Mouse (Mus musculus): ENCODE data around the gene Ano6. TPM values are rescaled to one million over a fixed set of nuclear protein-coding genes. Genes with fewer than 3 reads are reported as not detected.

Ano6 gene
- polyA plus RNA-seq, 1 experiment from 2014 or later = 52.3 TPM

DNA sequence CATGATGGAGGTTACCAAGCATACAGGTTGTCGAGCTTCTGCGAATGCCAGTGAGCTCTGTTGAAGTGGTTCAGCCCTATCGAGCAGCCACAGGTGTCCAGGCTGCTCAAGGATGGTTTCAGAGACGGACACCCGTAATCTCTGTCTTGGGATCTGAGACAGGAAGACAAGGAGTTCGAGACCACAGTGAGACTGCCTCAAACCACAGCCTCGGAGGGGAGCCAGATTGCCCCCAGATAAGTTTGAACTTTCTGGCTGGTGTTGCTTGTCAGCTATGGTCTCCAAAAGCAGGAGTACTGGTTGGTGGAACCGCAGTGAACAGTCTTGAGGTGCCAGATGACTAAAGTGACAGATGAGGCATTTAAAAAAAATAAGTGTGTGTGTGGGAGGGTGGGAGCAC, 81.8 kb downstream of the Ano6 start:
- ATAC-seq (ENCODE audit: insufficient number of reproducible peaks, insufficient read depth, low FRiP score, low TSS enrichment, low read depth) = no peak
- H3K9me3 ChIP-seq = no peaks in the 10 kb centered on the region
- no peaks in the 10 kb centered on the region for H3K36me3 ChIP-seq
- peaks cover 8% of the 10 kb centered on the region; the same call in 1 of the 2 replicates for H3K4me1 ChIP-seq
- WGBS = 88% methylated on average over 8 of the region's 8 CpGs
- H3K27ac ChIP-seq = no peak overlapping the region
- no peaks in the 10 kb centered on the region for H3K27me3 ChIP-seq
- H3K4me3 ChIP-seq = no peak overlapping the region
- H3K4me2 ChIP-seq = no peak overlapping the region
- H3K9ac ChIP-seq = no peak overlapping the region

DNA sequence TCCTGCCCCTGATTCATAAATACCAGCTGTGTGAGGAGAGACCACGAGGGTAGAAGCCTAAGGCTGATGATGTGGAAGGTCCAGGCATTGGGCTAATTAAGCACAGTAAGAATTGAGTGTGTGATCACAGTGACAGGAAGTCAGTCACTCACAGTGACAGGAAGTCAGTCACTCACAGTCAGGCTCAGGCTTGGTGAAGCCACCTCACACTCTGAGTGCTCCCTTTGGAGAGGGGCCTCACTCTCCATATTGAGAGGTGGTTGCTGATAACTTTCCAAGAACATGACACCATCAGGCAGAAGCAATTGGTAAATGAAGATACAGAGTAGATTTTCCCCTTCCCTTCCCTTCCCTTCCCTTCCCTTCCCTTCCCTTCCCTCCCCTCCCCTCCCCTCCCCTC, 82.6 kb downstream of the Ano6 start:
- WGBS = 46% methylated on average over 1 of the region's 1 CpGs

DNA sequence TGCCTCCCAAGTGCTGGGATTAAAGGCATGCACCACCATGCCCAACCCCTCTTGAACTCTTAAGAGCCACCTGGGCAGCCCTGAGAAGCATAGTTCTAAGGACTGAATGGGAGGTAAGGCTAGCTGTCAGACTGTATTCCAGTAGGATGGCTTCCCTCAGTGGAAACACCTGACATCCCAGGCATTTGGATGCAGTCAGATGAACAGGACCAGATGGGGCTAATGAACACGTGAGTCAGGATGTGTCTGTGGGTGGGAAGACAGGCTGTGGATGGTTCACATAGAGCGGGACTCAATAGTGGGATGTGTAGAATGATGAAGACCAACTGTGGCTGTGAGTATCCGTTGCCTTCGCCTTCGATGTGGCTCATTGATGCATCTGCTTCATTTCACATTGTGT, 83.6 kb downstream of the Ano6 start:
- Histone ChIP-seq H3K9ac (no peak overlapping the region), H3K27ac (0 out of 2 replicates have a peak overlapping the region, but pooled peaks have one; percentile 3), H3K27me3 (no peaks in the 10 kb centered on the region), H3K9me3 (no peaks in the 10 kb centered on the region), H3K36me3 (no peaks in the 10 kb centered on the region), H3K4me3 (no peak overlapping the region), H3K4me1 (peaks cover 8% of the 10 kb centered on the region; the same call in 1 of the 2 replicates), H3K4me2 (no peak overlapping the region)
- 79% methylated on average over 5 of the region's 5 CpGs for WGBS
- no peak for ATAC-seq (ENCODE audit: insufficient number of reproducible peaks, insufficient read depth, low FRiP score, low TSS enrichment, low read depth)

More for the DNA sequence above, 82.6 kb downstream of the Ano6 start:
- Histone ChIP-seq H3K9me3 (no peaks in the 10 kb centered on the region), H3K27me3 (no peaks in the 10 kb centered on the region), H3K36me3 (no peaks in the 10 kb centered on the region), H3K27ac (no peak overlapping the region), H3K4me3 (no peak overlapping the region), H3K4me1 (peaks cover 8% of the 10 kb centered on the region; the same call in 1 of the 2 replicates), H3K9ac (no peak overlapping the region), H3K4me2 (no peak overlapping the region)
- ATAC-seq (ENCODE audit: insufficient number of reproducible peaks, insufficient read depth, low FRiP score, low TSS enrichment, low read depth) = no peak

DNA sequence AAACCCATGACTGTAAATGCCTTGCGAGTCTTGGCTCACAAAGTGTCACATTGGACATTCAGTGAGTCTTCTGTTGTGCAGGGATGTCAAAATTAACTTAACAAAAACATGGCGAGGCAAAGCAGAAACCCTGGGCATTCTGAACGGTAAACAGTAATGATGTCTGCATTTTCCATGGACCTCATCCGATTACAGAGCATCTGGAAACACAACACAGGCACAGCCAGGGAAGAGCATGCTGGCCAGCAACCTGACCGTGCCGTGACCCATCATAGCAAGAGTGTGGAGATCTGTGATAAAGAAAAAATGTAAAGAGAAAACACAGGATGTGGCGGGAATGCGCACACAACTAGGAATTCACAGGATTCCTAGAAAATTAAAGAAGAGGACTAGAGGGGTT, 84.1 kb downstream of the Ano6 start:
- Histone ChIP-seq H3K27me3 (no peaks in the 10 kb centered on the region), H3K4me3 (no peak overlapping the region), H3K9me3 (no peaks in the 10 kb centered on the region), H3K4me1 (peaks cover 8% of the 10 kb centered on the region; the same call in 1 of the 2 replicates), H3K27ac (0 out of 2 replicates have a peak overlapping the region, but pooled peaks have one; percentile 3), H3K9ac (no peak overlapping the region), H3K36me3 (no peaks in the 10 kb centered on the region), H3K4me2 (no peak overlapping the region)
- WGBS = 57% methylated on average over 8 of the region's 8 CpGs
- ATAC-seq (ENCODE audit: insufficient number of reproducible peaks, insufficient read depth, low FRiP score, low TSS enrichment, low read depth) = no peak

DNA sequence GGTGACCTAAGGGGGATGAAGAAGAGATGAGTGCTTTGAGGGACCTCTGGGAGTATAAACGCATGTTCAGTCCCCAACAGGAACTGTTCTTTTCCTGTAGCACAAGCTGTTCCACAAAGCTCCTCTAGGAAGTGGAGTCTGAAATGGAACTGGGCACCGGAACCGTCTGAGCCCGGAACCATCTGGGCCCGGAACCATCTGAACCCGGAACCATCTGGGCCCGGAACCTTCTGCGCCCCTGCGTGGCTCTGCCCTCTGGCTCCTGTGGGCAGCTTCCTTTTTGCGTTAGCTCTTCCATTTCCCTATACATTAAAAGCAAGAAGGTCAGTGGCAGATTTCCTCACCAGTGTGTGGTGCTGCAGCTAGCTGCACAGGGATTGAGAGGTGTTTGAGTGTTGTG, 85.3 kb downstream of the Ano6 start:
- H3K4me1 ChIP-seq = peaks cover 8% of the 10 kb centered on the region; the same call in 1 of the 2 replicates
- no peaks in the 10 kb centered on the region for H3K9me3 ChIP-seq
- H3K9ac ChIP-seq = no peak overlapping the region
- H3K4me3 ChIP-seq = no peak overlapping the region
- no peak overlapping the region for H3K4me2 ChIP-seq
- ATAC-seq (ENCODE audit: insufficient number of reproducible peaks, insufficient read depth, low FRiP score, low TSS enrichment, low read depth) = no peak
- H3K36me3 ChIP-seq = no peaks in the 10 kb centered on the region
- H3K27me3 ChIP-seq = no peaks in the 10 kb centered on the region
- no peak overlapping the region for H3K27ac ChIP-seq
- WGBS = 94% methylated on average over 10 of the region's 10 CpGs

DNA sequence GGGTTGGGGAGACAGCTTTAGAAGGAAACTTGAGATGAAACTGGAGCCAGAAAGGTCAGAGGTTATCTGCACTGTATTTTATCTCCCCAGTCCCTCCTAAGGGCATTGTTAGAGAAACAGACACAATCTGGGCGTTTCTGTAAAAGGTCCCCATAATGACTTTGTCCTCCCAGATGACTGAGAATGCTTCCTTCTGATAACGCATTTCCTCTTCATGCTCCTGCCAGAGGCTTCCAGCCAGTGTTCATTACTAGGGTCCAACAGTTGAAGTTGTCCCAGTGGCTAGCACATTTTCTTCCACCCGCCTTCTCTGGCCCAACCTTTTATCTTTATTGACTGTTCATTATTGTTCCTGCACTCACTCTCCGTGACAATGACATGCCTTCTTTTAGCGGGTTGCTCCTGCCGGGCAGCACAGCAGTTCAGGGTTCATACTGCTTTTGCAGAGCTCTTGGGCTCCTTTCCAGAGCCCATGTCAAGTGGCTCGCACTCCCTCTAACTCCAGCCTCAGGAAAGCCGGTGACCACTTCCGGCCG, 90.0 kb downstream of the Ano6 start:
- no peak overlapping the region for H3K4me3 ChIP-seq
- no peak overlapping the region for H3K27ac ChIP-seq
- peaks cover 13% of the 10 kb centered on the region for H3K4me1 ChIP-seq
- 55% methylated on average over 10 of the region's 10 CpGs for WGBS
- H3K27me3 ChIP-seq = no peaks in the 10 kb centered on the region
- peaks cover 4% of the 10 kb centered on the region; the same call in 1 of the 2 replicates for H3K36me3 ChIP-seq
- no peak for ATAC-seq (ENCODE audit: insufficient number of reproducible peaks, insufficient read depth, low FRiP score, low TSS enrichment, low read depth)
- H3K9me3 ChIP-seq = no peaks in the 10 kb centered on the region
- H3K4me2 ChIP-seq = no peak overlapping the region
- H3K9ac ChIP-seq = no peak overlapping the region

DNA sequence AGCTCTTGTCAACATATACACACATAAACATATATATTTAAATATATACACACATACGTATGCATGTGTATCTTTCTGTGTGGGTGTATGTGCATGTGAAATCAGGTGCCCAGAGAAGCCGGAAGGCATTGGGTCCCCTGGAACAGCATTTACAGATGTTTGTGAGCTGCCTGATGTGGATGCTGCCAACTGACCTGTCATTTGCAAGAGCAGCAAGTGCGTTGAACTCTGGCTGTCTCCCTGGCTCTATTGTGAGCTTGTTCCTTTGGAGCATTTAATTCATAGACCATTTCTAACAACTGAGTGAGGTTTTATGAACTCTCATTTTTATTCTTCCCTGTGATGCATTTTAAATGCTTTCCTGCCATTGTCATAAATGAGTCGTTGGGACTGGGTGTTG, 91.8 kb downstream of the Ano6 start:
- no peak for ATAC-seq (ENCODE audit: insufficient number of reproducible peaks, insufficient read depth, low FRiP score, low TSS enrichment, low read depth)
- H3K4me2 ChIP-seq = no peak overlapping the region
- no peak overlapping the region for H3K27ac ChIP-seq
- no peaks in the 10 kb centered on the region for H3K9me3 ChIP-seq
- no peaks in the 10 kb centered on the region for H3K27me3 ChIP-seq
- 94% methylated on average over 4 of the region's 4 CpGs for WGBS
- H3K4me1 ChIP-seq = peaks cover 30% of the 10 kb centered on the region
- H3K9ac ChIP-seq = no peak overlapping the region
- H3K36me3 ChIP-seq = peaks cover 4% of the 10 kb centered on the region; the same call in 1 of the 2 replicates
- H3K4me3 ChIP-seq = no peak overlapping the region

DNA sequence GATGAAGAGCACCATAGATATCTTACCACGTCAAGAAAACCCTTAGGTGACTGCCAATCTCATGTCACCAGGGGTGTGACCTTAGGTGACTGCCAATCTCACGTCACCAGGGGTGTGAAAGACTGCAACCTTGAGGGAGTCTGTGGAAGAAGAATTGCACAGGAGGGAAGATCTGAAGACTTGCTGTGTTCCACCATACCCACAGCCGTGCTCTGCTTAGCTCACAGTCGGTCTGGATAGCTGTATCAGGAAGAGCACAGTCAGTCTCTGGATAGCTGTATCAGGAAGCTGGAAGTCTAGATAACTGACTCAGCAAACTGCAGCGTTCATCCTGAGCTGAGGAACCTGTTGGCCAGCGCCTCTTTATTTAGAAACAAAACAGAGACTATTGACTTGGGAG, 92.9 kb downstream of the Ano6 start:
- Histone ChIP-seq H3K4me2 (no peak overlapping the region), H3K9ac (no peak overlapping the region), H3K4me1 (peaks cover 40% of the 10 kb centered on the region), H3K27me3 (no peaks in the 10 kb centered on the region), H3K9me3 (no peaks in the 10 kb centered on the region), H3K4me3 (no peak overlapping the region), H3K27ac (no peak overlapping the region), H3K36me3 (peaks cover 4% of the 10 kb centered on the region; the same call in 1 of the 2 replicates)
- no peak for ATAC-seq (ENCODE audit: insufficient number of reproducible peaks, insufficient read depth, low FRiP score, low TSS enrichment, low read depth)
- 75% methylated on average over 6 of the region's 6 CpGs for WGBS

DNA sequence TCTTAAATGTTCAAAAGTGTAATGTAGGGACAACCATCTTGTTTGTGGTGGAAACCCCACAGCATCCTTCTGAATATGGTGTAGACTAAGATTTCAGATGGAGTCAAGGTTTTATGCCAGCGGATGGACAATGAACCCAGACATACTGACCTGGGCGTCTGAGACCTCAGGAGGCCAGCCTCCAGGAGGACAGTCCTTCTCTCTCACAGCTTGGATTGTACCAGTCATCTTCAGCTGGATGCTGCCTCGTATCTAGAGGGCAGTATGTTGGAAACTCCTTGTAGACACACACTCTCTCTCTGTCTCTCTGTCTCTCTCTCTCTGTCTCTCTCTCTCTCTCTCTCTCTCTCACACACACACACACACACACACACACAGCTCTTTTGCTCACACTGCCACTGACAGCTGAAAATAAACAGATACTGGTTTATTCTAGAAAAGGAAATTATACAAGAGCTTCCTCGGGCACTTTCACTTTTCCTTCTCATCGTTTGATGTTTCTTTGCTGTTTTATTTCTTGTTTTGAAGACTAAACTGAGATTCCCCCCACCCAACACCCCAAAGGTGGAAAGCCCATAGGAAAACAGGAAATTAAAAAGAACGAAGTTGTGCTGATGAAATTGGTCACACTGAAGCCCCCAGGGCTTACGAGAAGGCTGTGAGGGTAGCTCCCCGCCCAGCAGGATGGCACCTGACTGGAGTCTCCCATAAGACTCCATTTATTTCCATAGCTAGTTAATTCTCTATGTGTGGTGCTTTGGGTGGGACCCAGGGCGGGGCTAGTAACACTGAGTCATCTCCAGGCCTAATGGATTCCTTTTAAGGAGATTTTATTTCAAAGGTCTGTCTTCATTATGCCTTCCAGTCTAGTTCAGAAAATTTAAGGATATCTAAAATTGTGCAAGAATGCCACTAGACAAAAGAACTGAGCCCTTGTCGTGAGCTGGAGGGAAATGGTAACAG, 94.3 kb downstream of the Ano6 start:
- Histone ChIP-seq H3K27ac (peak overlapping the region; percentile 39; the same call in 1 of the 2 replicates), H3K4me2 (peak overlapping the region; percentile 24; the same call in 1 of the 2 replicates), H3K9ac (no peak overlapping the region), H3K9me3 (no peaks in the 10 kb centered on the region), H3K4me1 (peaks cover 46% of the 10 kb centered on the region), H3K27me3 (no peaks in the 10 kb centered on the region), H3K4me3 (no peak overlapping the region), H3K36me3 (peaks cover 4% of the 10 kb centered on the region; the same call in 1 of the 2 replicates)
- WGBS = 62% methylated on average over 10 of the region's 10 CpGs
- no peak for ATAC-seq (ENCODE audit: insufficient number of reproducible peaks, insufficient read depth, low FRiP score, low TSS enrichment, low read depth)

DNA sequence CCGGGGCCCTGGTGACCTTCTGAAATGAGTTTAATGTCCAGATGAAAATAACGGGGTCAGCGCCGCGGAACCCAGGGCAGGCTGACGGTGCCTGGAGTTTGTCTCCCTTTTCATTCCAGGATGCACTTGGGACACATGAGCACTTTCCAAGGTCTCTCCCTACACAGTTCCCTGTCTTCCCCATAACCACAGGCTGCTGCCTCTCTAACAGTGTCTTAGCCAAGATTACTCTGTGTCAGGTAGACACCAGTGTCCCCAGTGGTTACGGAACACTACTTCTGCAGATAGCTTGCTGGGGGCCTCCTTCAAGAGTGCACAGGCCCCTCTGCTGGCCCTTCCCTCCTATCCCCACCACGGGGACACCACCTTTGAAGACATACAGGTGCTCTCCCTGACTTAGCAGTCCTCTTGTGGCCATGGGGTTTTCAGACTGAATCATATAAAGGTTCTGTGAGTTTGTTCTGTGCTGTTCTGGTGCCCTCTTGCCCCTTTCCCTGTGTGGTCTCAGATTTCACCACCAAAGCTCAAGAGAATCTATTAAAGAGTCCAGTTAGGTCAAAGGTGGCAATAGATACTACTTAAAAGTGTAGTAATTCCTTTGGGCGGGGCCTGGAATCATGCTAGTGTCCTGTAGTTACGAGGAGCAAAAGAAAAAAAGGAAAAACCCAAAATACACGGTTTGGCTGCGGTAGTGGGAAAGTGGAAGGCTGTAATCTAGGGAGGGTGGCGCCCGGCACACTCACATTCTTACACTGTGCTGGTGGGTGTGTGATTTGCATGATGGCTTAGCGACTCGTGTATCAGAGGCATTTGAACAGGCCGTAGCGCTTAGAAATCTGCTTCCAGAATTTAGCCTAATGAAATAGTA, 95.5 kb downstream of the Ano6 start:
- Histone ChIP-seq H3K4me3 (no peak overlapping the region), H3K4me1 (peaks cover 46% of the 10 kb centered on the region), H3K36me3 (peaks cover 4% of the 10 kb centered on the region; the same call in 1 of the 2 replicates), H3K9ac (no peak overlapping the region), H3K27me3 (no peaks in the 10 kb centered on the region), H3K4me2 (0 out of 2 replicates have a peak overlapping the region, but pooled peaks have one; percentile 7), H3K9me3 (no peaks in the 10 kb centered on the region), H3K27ac (peak overlapping the region; percentile 77)
- no peak for ATAC-seq (ENCODE audit: insufficient number of reproducible peaks, insufficient read depth, low FRiP score, low TSS enrichment, low read depth)
- WGBS = 52% methylated on average over 18 of the region's 18 CpGs

DNA sequence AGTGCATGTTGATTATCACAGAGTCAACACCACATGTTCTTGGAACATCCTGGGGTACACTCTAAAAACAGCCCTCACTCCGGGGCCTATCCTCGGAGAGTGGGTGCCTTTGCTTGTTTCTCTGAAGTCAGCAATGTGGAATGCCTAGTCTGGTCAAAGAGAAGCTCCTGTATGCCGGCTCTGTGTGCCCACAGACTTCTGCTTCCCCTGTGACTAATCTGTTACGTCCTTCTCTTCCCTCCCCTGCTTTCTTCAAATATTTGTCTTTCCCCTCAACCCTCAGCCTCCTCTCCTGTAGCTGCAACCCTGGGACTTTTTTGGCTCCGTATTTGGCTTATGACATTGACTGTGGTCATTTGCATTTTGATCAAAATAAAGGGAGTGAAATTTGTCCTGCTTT, 96.7 kb downstream of the Ano6 start:
- H3K27ac ChIP-seq = peak overlapping the region; percentile 77

More for the DNA sequence above, 96.7 kb downstream of the Ano6 start:
- Histone ChIP-seq H3K4me3 (no peak overlapping the region), H3K4me1 (peaks cover 46% of the 10 kb centered on the region), H3K9ac (no peak overlapping the region), H3K4me2 (no peak overlapping the region), H3K36me3 (peaks cover 4% of the 10 kb centered on the region; the same call in 1 of the 2 replicates), H3K27me3 (no peaks in the 10 kb centered on the region), H3K9me3 (no peaks in the 10 kb centered on the region)
- ATAC-seq (ENCODE audit: insufficient number of reproducible peaks, insufficient read depth, low FRiP score, low TSS enrichment, low read depth) = no peak
- 19% methylated on average over 5 of the region's 5 CpGs for WGBS
